In genomic region chr3:52144776-52145460, GRCm38 (mm10) we compare ENCODE assay signal across 20 mouse cellular contexts. TPM values are rescaled to one million over a fixed set of nuclear protein-coding genes. Genes with fewer than 3 reads are reported as not detected.
A peak's percentile ranks its signal among the peaks of the same experiment; 100 is the strongest.
DNase-seq lines count a peak whose midpoint lies in the region; ATAC-seq and TF ChIP-seq lines count a peak whose summit lies in the region.
"Had no signal": no experiment of that assay in that cellular context is flagged by ENCODE, and none has a peak within 500 bp of the region (broad histone marks: within the 10 kb centered on the region; RNA-seq: fewer than 3 reads in every experiment).

No protein-coding gene starts in this region.

- DNase-seq in gastrocnemius, adult 18-20 months (ENCODE audit: low spot score), result peak; percentile 29
- no peak for DNase-seq in gastrocnemius, postnatal 4 days (ENCODE audit: low spot score in 2 of 2)
- DNase-seq in heart, adult 8-10 months (ENCODE audit: low spot score), result peak; percentile 24
- DNase-seq in heart, postnatal 10 days, result no peak
- peak; percentile 46 for DNase-seq in fibroblast of lung, adult 2 months (ENCODE audit: low read depth)
- DNase-seq in thymus, adult 2 months, result no peak
- DNase-seq: adrenal gland, adult 2 months; adrenal gland, postnatal 25 days; cerebellum, adult 2 months; cerebellum, postnatal 10 days; gastrocnemius, postnatal 14 days; heart, adult 2 months; kidney, adult 18-20 months had no signal

- no peak overlapping the region for H3K4me3 ChIP-seq in thymus, adult 2 months (ENCODE audit: control insufficient read depth, insufficient read depth, low read length)
- H3K4me3 ChIP-seq: embryonic facial prominence, embryonic 10.5 days; forebrain, embryonic 15.5 days; heart, adult 2 months; heart, embryonic 13.5 days; hindbrain, embryonic 13.5 days; intestine, embryonic 15.5 days had no signal

- TF ChIP-seq CTCF in thymus, adult 2 months (IDR thresholded peaks at IDR 0.05; ENCODE audit: borderline replicate concordance, control insufficient read depth, extremely low read depth, insufficient read depth, low read length, poor library complexity), result no peak

- TF ChIP-seq POLR2A in thymus, adult 2 months (IDR thresholded peaks at IDR 0.05; ENCODE audit: control insufficient read depth, extremely low read depth, insufficient read depth, low read length, poor library complexity), result no peak

- no peaks in the 10 kb centered on the region for H3K36me3 ChIP-seq in thymus, adult 2 months (ENCODE audit: control insufficient read depth, insufficient read depth, low read length)
- H3K36me3 ChIP-seq: embryonic facial prominence, embryonic 10.5 days; forebrain, embryonic 15.5 days; heart, embryonic 13.5 days; hindbrain, embryonic 13.5 days; intestine, embryonic 15.5 days had no signal

- H3K4me1 ChIP-seq in thymus, adult 2 months (replicated peaks; ENCODE audit: control insufficient read depth, insufficient read depth, low read length), result no peaks in the 10 kb centered on the region
- H3K4me1 ChIP-seq: hindbrain, embryonic 13.5 days; intestine, embryonic 15.5 days had no signal

- WGBS in thymus, adult 2 months, result 94% methylated on average over 12 of the region's 12 CpGs

- intact Hi-C loops in heart, postnatal 10 days (cut with DNase I), result no loop called here

- H3K27ac ChIP-seq in thymus, adult 2 months (ENCODE audit: control insufficient read depth, insufficient read depth, low read length), result no peak overlapping the region
- H3K27ac ChIP-seq: embryonic facial prominence, embryonic 10.5 days; forebrain, embryonic 15.5 days; heart, adult 2 months; heart, embryonic 13.5 days; hindbrain, embryonic 13.5 days; intestine, embryonic 15.5 days had no signal

- ATAC-seq in megakaryocyte progenitor cell, adult 5-6 weeks (replicated peaks; ENCODE audit: poor library complexity), result no peak
- ATAC-seq: forebrain, embryonic 15.5 days; intestine, embryonic 15.5 days; Patski had no signal

- H3K27me3 ChIP-seq in thymus, adult 2 months (ENCODE audit: control insufficient read depth, insufficient read depth, low read length), result no peaks in the 10 kb centered on the region
- H3K27me3 ChIP-seq: forebrain, embryonic 15.5 days; heart, embryonic 13.5 days; hindbrain, embryonic 13.5 days; intestine, embryonic 15.5 days; Patski had no signal

RNA-seq across cellular contexts. Expression of gene Maml3, which starts 40.0 kb away (rescaled TPM):
- total RNA-seq in gastrocnemius, adult 18-20 months (2021), result 1 to 10 TPM; 2.3 to 2.6 TPM
- total RNA-seq in gastrocnemius, postnatal 4 days (2021), result 1 to 10 TPM; 6.5 to 7.3 TPM
- total RNA-seq in heart, adult 8-10 months (2022), result 1 to 10 TPM; 1.9 to 3.3 (median 2.7) TPM
- 1 to 10 TPM; 5.4 to 5.6 TPM for total RNA-seq in heart, postnatal 10 days (2021)
- total RNA-seq in megakaryocyte progenitor cell, adult 5-6 weeks (2015), result 7.8 and 9.5 TPM in 2 replicates
- total RNA-seq in megakaryocyte progenitor cell, adult 5-6 weeks (2017), result 5.9 and 7.9 TPM in 2 replicates
- polyA plus RNA-seq in thymus, adult 2 months (2012; rRNA removed), result 3.5 and 4.0 TPM in 2 replicates

Comparison
In these comparisons a context has a peak if more than half of its experiments do, and no peak if none do; other contexts are left out.
1. DNase-seq: peak in gastrocnemius, adult 18-20 months (single experiment), heart, adult 8-10 months (single experiment) and fibroblast of lung, adult 2 months (single experiment); none in gastrocnemius, postnatal 4 days (0 of 2), heart, postnatal 10 days (0 of 2) and thymus, adult 2 months (single experiment).